Mouse (Mus musculus) heart, postnatal 25 days (tissue): ENCODE measurements around the gene Thada. TPM values are rescaled to one million over a fixed set of nuclear protein-coding genes. Genes with fewer than 3 reads are reported as not detected.

Source experiments
- DNase-seq: peaks from one replicate; pipeline ENCODE4 v3.0.0; 2022; ENCODE audit warnings: low spot score
- intact Hi-C: fragments of 180-260 bp; cut with DNase I; formaldehyde crosslinking; loops from one replicate; pipeline ENCODE4 v1.15.1; 2025
- total RNA-seq, 2 experiments: library from RNA; stranded (reverse); gene quantifications; 2 replicates each; pipeline ENCODE4 v1.2.3; 2021

Thada gene
- total RNA-seq, 2 experiments from 2014 or later, result 7.9 to 8.1 TPM

DNA sequence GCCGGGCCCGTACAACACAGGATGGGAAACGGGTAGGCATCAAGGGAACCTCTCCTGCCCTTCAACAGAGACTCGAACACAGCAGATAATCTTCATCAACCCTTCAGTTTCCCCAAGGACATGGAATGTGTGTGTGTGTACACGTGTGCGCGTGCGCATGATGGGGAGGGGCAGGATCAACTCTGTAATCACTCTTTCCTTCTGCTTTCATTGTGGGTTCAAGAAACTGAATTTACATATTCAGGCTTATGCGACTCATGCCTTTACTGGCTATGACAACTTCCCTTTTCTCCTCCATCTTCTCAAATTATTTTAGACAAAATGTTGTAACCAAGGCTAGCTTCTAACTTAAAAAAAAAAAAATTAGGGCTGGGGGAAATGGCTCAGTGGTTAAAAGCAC, 85.7 kb downstream of the Thada start:
- DNase-seq, result no peak
- intact Hi-C loops, result loop anchor here (5.0 kb wide), 4 partner anchors 118 to 408 kb away; no protein-coding TSS in a partner anchor

DNA sequence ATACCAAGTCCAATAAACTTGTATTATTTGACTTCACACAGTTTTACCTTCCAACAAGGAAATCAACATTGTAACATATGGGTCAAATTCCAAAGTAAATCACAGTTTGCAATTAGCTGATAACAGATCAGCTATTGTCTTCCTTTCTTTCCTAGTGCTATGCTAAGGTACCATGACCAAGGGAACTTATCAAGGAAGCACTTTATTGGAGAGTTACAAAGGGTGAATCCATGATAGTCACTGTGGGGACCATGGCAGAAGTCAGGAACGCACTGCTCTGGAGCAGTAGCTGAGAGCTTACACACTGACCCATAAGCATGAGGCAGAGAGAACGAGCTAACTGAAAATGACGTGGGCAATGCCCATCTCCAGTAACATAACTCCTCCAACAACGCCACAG, 89.1 kb downstream of the Thada start:
- intact Hi-C loops, result no loop called here
- DNase-seq, result no peak

DNA sequence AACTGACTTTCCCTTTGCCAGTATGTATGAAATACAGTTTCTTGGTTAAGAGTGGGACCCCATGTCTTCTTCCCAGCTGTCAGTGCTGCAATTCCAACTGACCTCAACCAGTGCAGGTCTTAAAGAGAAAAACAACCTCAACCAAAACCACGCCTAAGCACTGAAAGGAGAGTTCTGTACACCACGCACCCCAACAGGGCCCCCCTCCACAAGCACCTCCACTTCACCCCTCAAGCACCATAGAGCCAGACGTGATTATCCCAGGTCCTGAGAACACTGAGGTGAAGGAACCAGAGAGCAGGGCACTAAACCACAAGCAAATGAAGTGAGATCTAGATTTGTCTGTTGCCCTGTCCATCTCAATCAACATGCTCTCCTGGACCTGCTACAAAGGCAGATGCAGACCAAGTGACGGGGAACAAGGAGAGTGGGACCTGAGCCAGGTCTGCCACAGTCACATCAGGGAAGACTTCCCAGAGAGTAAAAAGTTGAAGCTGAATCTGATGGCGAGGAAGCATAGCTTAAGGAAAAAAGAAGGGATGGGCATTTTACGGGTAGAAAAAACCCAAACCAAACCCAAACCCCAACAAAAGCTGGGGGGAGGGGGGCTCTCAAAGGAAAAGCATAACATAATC, 93.5 kb downstream of the Thada start:
- intact Hi-C loops, result no loop called here
- no peak for DNase-seq

DNA sequence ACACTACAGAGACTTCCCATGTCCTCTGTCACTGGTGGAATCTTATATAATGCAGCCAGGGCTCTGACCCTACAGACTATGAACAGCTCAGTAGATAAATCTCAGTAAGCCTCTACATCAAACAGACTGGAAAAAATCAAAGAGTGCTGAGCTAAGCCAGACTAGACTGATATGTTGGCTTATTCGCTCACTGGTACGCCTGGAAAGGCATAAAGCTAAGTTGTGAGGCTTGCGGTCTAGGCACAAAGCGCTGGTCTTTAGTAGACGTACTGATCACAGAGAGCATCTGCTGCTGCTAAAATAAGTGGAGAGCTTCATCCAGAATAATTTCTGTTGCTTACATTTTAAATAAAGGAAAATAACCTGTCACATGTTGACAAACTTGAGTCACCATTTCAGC, 95.6 kb downstream of the Thada start:
- intact Hi-C loops, result no loop called here
- DNase-seq, result no peak

DNA sequence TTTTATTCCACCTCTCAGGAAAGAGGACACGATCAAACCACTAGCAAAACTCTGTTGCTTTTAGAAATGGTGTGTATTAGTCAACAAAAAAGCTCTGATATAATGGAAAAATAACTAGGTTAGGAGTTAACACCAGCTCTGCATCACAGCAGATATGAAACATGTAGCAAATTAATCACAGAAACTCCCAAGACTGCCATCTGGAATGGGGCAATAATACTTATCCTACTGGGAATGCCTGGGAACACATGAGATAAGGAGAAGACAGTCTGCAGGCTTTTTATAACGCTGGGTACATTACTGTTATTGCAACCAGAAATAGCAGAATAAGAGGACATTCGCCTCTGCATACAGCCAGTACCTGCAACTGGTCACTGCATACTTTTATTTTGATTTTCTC, 96.2 kb downstream of the Thada start:
- intact Hi-C loops, result loop anchor here (10.0 kb wide), 1 partner anchor 95 kb away; no protein-coding TSS in a partner anchor
- DNase-seq, result no peak

DNA sequence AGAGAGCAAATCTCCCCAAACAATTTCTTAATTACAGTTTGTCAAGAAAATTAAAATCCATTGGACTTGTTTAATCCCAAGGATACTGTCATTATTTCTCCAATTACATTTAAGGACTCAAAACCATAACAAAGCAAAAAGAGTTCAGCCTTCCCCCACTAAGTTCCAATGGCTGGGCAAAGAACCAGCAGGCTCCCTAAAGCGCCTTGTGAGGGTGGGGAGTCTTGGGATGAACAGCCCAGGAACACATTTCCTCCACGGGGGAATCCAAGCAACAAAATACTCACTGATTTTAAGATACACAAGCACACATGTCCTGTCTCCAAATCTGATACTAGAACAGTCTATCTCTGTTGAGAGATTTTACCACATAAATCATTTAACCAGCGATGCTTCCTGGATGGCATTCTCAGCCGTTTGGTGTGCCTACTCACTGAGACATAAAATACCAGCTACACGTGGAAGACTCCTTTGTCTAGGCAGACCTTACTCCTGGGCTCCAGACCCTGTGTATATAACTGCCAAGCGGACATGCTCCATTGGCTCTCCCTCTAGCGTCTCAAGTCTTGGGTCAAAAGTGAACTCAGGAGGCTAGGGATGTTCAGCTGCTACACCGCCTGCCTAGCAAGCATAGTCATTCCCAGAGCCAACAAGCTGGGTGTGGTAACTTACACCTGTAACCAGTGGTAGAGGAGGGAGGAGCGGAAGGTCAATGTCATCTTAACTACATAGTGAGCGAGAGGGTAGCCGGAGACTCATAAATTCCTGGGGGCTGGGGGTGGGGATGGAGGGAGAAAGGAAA, 97.6 kb downstream of the Thada start:
- no peak for DNase-seq
- intact Hi-C loops, result loop anchor here (10.0 kb wide), 1 partner anchor 94 kb away; no protein-coding TSS in a partner anchor

DNA sequence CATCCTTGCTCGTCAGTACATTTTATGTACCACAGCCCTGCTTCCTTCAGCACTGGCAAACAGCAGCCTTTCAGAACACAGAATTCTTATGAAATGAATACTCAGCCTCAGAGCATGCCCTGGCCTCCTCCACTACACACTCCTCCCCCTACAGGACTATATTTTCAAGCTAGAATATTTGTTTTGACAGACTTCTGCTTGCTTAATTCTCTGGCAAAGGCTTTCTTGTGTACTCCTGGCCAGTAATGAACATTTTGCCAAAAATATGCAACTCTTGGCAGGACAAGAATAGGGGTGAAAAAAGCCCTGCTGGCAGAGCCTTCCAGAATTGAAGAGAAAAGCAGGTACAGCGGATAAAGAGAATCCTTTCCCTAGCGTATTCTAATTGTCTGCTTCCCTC, 98.3 kb downstream of the Thada start:
- intact Hi-C loops, result loop anchor here (10.0 kb wide), 1 partner anchor 93 kb away; no protein-coding TSS in a partner anchor

DNA sequence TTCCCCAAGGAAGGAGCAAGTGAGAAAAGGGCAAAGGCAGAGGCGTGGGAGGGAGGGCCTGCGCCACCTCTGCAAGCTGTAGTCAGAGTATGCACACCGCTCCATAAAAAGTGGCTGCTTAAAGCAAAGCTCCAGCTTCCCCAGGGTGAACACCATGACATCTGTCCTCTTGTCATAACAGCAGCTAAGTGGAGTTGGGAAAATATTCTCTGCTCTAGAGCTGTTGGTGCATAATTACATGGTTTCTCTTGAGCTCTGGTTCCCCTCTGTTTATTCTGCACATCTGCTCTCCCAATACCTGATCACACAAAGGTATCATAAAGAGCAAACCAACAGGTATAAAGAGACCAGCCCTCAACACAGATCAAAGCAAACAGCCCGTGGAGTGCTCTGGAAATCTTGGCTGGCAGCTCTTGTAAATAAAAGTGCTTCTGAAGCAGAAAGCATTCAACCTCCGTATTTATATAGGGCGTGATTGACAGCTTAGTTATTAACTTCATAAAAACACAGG, 100.2 kb downstream of the Thada start:
- no peak for DNase-seq
- intact Hi-C loops, result loop anchor here (10.0 kb wide), 1 partner anchor 91 kb away; no protein-coding TSS in a partner anchor

More for the DNA sequence above, 98.3 kb downstream of the Thada start:
- peak; percentile 26 for DNase-seq

DNA sequence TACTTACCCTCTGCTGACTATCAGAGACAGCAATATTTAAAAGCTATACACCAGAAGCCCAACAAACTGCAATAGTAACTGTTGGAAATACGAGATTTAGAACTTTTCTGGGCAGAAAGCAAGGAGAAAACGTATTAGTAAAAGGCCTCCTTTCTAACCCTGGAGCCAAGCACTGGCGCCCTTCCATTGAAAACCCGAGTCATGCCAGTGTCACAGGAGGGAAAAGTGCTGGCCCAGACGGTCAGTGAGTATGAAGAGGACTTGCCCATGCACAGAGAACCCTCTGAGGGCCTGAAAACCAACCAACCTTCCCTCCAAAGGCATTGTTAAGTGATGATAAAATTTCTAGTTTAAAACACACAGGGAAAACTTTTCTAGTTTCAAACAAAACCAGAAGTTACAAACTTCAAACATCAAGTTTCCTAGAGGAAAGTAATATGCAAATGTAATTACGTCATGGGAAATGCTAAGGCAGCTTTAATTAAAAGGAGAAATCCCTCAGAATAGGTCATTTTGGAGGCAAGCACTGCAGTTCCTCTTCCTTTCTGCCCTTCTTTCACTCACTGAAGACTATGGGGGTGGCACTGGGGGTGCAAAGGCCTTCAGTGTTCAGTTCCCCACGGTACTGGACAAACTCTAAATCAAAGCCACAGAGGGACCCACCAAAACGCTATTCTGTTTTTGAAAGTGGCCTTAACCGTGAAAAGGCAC, 100.8 kb downstream of the Thada start:
- intact Hi-C loops, result loop anchor here (10.0 kb wide), 1 partner anchor 90 kb away; no protein-coding TSS in a partner anchor
- DNase-seq, result no peak

DNA sequence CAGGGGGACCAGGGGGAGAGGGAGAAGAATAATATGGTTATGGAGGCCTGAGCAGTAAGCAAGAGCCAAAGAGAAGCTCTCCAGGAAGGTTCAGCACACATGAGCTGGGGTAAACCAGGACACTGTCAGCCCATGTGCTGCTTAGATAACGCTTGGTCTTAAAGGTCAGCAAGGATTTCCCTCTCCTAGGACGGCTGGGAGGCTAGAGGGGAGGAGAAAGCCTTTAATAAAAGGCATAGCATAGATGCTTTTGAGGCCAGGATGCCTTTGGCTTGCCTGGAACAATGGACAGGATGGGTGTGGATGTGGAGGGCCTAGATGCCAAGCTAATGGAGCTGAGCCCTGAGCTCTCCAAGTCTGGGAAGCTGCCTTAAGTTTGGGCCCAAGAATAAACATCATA, 102.6 kb downstream of the Thada start:
- no peak for DNase-seq
- intact Hi-C loops, result loop anchor here (10.0 kb wide), 1 partner anchor 89 kb away; no protein-coding TSS in a partner anchor

DNA sequence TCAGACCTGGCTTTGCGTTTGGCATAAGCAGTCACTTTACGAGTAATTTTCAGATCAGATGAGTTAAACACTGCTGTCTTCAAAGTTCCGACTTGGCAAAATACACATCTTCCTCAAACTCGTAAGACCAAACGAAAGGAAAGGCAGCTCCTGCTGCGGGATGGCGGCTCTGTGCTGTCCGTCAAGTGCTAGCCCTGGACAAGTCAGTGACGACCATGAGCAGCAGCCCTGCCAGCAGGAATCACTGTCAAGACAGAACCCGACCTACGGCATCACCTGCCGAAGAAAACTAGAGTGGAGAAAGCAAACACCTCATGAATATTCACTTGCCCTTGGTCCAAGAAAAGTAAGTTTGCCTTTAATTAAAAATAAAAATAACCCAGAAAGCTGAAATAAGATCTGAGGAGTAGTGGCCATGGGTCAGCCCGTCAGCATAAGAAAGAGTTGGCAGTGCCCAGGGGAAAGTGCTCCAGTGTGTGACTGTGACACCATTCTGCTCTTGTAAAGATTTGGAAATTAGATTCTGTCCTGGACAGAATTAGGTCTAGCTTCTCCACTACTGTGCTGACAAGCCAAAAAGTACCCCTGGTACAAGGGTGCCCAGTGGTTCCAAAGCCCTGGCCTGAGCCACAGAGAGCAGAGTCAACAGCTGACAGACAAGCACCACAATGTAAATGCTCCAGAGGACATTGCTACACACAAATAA, 103.3 kb downstream of the Thada start:
- intact Hi-C loops, result loop anchor here (10.0 kb wide), 1 partner anchor 88 kb away; no protein-coding TSS in a partner anchor

DNA sequence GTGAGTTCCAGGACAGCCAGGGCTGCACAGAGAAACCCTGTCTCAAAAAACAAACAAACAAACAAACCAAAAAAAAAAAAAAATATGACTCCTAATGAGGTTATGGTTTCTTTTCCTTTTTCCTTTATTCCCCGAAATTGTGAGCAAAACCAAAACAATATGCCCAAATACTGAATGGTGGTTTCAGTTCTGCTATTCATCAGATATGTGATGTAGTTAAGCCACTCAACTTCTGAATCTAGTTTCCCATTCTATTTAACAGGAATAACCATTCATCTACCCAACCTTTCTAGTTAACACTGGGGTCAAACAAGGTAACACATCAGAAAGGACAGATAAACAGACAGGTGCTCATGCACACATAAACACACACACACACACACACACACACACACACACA, 105.0 kb downstream of the Thada start:
- intact Hi-C loops, result loop anchor here (10.0 kb wide), 1 partner anchor 86 kb away; no protein-coding TSS in a partner anchor

More for the DNA sequence above, 103.3 kb downstream of the Thada start:
- no peak for DNase-seq

DNA sequence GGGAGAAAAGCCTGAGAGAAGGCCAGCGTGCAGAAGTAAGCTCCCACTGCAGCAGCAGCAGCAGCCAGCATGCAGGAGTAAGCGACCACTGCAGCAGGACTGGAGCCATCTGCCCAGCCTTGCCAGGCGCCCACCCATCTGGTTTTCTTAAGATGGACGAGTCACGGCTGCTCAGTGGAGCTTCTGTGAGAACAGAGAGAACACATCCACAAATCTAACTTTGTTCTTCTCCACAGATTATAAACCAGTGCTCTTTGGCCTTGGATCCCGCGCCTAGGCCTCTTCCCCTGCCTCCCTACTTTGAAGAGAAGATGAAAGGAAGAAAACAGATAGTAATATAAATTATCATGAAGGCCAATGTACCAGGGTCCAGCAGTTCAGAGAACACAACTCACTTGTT, 106.2 kb downstream of the Thada start:
- intact Hi-C loops, result loop anchor here (10.0 kb wide), 1 partner anchor 85 kb away; no protein-coding TSS in a partner anchor
- no peak for DNase-seq

More for the DNA sequence above, 105.0 kb downstream of the Thada start:
- no peak for DNase-seq

DNA sequence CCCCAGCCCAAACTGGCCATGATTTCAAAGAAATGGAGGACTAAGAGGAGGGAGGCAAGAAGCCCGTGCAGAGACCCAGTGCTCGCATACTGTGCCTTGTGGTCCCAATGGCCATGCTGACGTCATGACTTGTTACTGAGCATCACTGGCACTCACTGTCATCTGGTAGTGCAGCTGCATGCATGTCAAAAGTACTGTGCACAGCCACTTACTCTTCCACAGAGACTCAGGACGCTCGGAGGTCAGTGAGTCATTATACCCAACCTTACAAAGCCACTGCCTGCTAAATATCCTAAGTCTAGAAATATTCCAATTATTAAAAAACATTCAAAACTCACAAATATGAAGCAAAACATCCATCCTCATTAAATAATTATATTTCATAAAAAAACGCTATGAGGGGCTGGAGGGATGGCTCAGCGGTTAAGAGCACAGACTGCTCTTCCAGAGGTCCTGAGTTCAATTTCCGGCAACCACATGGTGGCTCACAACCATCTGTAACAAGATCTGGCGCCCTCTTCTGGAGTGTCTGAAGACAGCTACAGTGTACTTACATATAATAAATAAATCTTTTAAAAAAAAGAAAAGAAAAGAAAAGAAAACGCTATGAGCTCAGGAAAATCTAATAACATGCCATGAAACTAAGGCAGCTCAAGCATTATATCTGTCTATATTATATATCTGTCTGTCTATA, 106.9 kb downstream of the Thada start:
- DNase-seq, result no peak
- intact Hi-C loops, result no loop called here

DNA sequence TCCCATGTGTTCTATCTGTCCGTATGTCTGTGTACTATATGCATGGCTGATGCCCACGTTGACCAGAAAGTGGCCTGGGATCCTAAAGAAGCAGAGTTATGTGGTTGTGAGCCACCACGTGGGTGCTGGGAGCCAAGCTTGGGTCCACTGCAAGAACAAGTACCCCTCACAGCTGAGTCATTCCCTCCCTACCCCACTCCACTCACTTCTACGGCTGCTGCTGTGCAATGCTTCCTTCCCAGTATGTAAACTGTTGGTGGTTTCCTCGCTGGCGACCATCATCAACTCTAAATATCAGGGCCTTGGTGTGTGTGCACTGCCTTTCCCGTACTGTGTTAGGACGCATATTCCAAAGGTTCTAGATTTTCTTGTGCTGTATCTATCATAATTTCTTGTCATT, 108.2 kb downstream of the Thada start:
- intact Hi-C loops, result no loop called here
- DNase-seq, result no peak

DNA sequence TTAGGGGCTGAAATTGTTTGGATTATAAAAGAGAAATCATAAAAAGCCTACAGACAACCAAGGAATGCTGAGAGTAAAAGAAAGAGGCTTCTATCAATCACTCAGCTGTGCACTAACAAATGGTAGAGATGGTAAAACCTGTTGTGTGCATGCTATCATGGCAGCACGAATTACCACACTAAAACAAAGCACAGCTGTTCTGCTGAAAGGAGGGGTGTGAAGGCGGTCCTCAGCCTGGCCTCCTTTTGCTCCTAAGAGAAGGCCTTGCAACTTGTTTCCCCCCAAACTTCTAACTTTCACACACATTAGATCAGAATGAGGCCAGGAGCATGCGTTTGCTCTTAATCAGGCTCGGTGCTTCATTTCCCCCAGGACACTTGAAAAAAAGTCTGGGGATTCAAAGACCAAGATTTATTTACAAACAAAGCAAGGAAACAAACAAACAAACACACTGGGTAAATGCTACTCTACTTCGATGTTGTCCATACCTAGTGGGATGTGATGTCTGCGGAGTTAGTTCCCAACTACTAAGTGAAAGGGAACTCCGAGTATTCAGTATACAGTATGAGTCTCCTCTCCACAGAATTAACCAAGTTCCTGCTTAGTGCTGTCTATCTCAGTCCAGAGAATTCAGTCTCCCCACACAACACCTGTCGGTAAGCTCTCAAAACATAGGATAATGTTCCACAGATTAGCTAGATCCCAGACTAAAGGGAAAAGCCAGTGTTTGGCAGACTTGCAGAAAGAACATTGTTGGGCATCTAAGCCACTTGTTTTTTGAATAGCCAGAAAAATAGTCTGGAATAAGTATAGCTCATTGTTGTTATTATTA, 109.7 kb downstream of the Thada start:
- no peak for DNase-seq
- intact Hi-C loops, result no loop called here

DNA sequence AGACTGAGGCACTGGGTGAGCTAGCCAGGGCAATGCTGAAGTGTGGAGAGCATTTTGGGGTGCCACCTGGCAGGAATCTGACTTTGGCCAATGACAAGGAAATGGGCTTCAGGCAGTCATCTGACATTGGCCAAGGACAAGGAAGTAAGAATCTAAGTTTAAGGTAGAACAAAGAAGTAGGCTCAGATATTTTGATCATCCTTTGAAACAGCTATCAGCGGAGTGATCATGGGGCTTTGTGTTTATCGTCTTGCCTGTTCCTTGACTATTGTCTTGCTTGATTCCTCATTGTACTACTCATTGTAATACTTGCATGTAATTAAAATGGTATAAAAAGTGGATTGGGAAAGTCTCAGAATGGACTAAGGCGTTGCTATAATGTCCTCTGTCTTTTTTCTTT, 111.0 kb downstream of the Thada start:
- intact Hi-C loops, result no loop called here
- DNase-seq, result no peak

DNA sequence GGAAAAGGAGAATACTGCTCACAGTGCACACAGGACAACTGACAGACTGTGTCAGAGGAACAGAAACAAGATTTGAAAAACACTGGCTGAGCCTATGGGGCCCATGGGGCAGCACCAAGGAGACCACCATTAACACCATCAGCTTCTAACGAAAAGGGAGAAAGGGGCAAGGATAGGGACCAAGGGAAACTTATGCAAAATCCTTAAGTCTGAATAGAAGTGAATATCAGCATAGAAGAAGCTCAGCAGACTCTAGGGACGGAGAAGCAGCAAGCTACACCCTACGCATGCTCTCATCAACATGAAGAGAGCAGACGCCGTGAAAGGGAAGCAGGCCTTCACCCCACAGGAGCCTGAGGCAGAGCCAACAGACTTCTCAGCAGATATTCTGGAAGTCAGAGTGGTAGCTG, 112.1 kb downstream of the Thada start:
- DNase-seq, result no peak
- intact Hi-C loops, result no loop called here
